Mouse (Mus musculus) hindbrain, embryonic 12.5 days (tissue): Measurements from ENCODE around the gene Ggt7. TPM values are rescaled to one million over a fixed set of nuclear protein-coding genes. Genes with fewer than 3 reads are reported as not detected.

ENCODE experiments used
- polyA plus RNA-seq: library from polyadenylated mRNA; unstranded; fragments of >200 nt; fragmentation: Nextera tagmentation; extraction: Ambion mirVana; gene quantifications from 2 replicates; pipeline ENCODE4 v1.2.1, GENCODE M21; 2016

Ggt7 gene
- polyA plus RNA-seq, 1 experiment from 2014 or later, result 39.0 TPM

Other genes starting within 250 kb of the Ggt7 start
- gene Map1lc3a, start 241.9 kb downstream of the Ggt7 start, polyA plus RNA-seq, result 229 and 254 TPM in 2 replicates
- gene Pigu, start 160.8 kb downstream of the Ggt7 start, polyA plus RNA-seq, result 44.7 and 48.3 TPM in 2 replicates
- 120 and 139 TPM in 2 replicates for gene Trp53inp2, start 137.2 kb downstream of the Ggt7 start, polyA plus RNA-seq
- gene Ncoa6, start 44.3 kb downstream of the Ggt7 start, polyA plus RNA-seq, result 31.6 and 31.7 TPM in 2 replicates
- 28.7 and 29.4 TPM in 2 replicates for gene Acss2, start 289 bp downstream of the Ggt7 start, polyA plus RNA-seq
- 17.0 and 18.3 TPM in 2 replicates for gene Gss, start 74.6 kb upstream of the Ggt7 start, polyA plus RNA-seq
- 0.61 and 1.6 TPM in 2 replicates for gene Myh7b, start 93.0 kb upstream of the Ggt7 start, polyA plus RNA-seq
- gene Trpc4ap, start 174.1 kb upstream of the Ggt7 start, polyA plus RNA-seq, result 190 and 204 TPM in 2 replicates
- gene Edem2, start 211.2 kb upstream of the Ggt7 start, polyA plus RNA-seq, result 37.3 and 38.5 TPM in 2 replicates
- gene Gm17581, start 217.6 kb upstream of the Ggt7 start, polyA plus RNA-seq, result not detected in 2 replicates
- 3.4 and 4.1 TPM in 2 replicates for gene Procr, start 232.9 kb upstream of the Ggt7 start, polyA plus RNA-seq